Mouse (Mus musculus) liver, adult 2 months (tissue): ENCODE data around the gene Ptges2.

Source experiments
- CTCF ChIP-seq: fragments of 200-500 bp; IDR thresholded peaks from 2 replicates; pipeline ENCODE4 v1.5.1; 2011; ENCODE audit warnings: low read depth, low read length, control low read depth
- POLR2A ChIP-seq: fragments of 200-500 bp; IDR thresholded peaks from 2 replicates; pipeline ENCODE4 v1.6.1; 2011; ENCODE audit warnings: low read length, control low read depth; ENCODE audit not compliant: insufficient read depth; ENCODE audit errors: extremely low read depth

DNA sequence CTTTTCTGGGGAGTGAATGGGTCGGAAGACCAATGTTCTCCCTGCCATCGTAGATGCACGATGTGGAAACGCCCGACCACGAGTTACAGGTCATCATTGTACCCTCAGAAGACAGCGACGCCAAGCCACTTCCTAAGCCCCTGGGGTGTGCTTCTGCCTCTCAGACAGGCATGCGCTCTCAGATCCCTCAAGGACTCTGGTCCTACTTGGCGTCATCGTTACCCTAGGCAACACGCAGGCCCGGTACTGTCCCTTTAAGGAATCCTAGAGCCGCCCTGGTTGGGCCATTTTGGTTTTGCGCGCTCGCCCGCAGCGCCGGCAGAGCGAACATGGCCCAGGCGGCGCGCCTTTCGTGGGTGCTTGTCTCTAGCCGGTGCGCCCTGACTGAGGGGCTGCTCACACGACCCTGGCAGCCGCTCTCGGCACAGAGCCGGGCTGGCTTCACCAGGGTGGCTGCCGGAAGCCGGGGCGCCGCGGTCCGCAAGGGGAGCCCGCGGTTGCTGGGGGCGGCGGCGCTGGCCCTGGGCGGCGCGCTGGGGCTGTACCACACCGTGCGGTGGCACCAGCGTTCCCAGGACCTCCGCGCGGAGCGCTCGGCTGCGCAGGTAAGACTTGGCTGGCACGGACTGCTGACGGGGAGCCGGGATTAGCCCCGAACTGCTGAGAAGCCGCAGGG, 388 bp downstream of the Ptges2 start:
- TF ChIP-seq POLR2A, result peak; percentile 49; the same call in 1 of the 2 replicates
- TF ChIP-seq CTCF, result no peak
